Mouse (Mus musculus): ENCODE results near the gene Plxnb1. TPM values are rescaled to one million over a fixed set of nuclear protein-coding genes. Genes with fewer than 3 reads are reported as not detected.

Gene Plxnb1
- polyA plus RNA-seq, 1 experiment: 82.1 TPM

GRCm38 (mm10) chr9:109073661-109074573 is 21.3 kb upstream of the Plxnb1 start, which contains the start of gene Atrip:
TSS of gene Atrip (minus strand) at chr9:109074124.
- peak; percentile 98 for DNase-seq (ENCODE audit: low read depth)
- TF ChIP-seq CTCF (IDR thresholded peaks at IDR 0.05; ENCODE audit: borderline replicate concordance, extremely low read depth, insufficient read depth, insufficient read length): no peak
- no peak; the same call in 1 of the 2 replicates for TF ChIP-seq POLR2A (IDR thresholded peaks at IDR 0.05; ENCODE audit: borderline replicate concordance, extremely low read depth, insufficient read depth, insufficient read length, poor library complexity, severe bottlenecking)

GRCm38 (mm10) chr9:109080516-109080915 is 14.7 kb upstream of the Plxnb1 start:
- DNase-seq (ENCODE audit: low read depth): no peak
- TF ChIP-seq POLR2A (IDR thresholded peaks at IDR 0.05; ENCODE audit: borderline replicate concordance, extremely low read depth, insufficient read depth, insufficient read length, poor library complexity, severe bottlenecking): no peak
- no peak for TF ChIP-seq CTCF (IDR thresholded peaks at IDR 0.05; ENCODE audit: borderline replicate concordance, extremely low read depth, insufficient read depth, insufficient read length)

- no peak for TF ChIP-seq CTCF (IDR thresholded peaks at IDR 0.05; ENCODE audit: borderline replicate concordance, extremely low read depth, insufficient read depth, insufficient read length)
- no peak for TF ChIP-seq POLR2A (IDR thresholded peaks at IDR 0.05; ENCODE audit: borderline replicate concordance, extremely low read depth, insufficient read depth, insufficient read length, poor library complexity, severe bottlenecking)
- no peak for DNase-seq (ENCODE audit: low read depth)
Measured at GRCm38 (mm10) chr9:109081749-109082123, 13.5 kb upstream of the Plxnb1 start.

- DNase-seq (ENCODE audit: low read depth): peak; percentile 97
- TF ChIP-seq POLR2A (IDR thresholded peaks at IDR 0.05; ENCODE audit: borderline replicate concordance, extremely low read depth, insufficient read depth, insufficient read length, poor library complexity, severe bottlenecking) (peak; percentile 56; the same call in 1 of the 2 replicates), CTCF (IDR thresholded peaks at IDR 0.05; ENCODE audit: borderline replicate concordance, extremely low read depth, insufficient read depth, insufficient read length) (no peak)
Measured at GRCm38 (mm10) chr9:109082124-109082800, 12.9 kb upstream of the Plxnb1 start, which contains the start of the genes Ccdc51 and Tma7. TSS of gene Ccdc51 (plus strand) at chr9:109082493. TSS of gene Tma7 (minus strand) at chr9:109082587.

GRCm38 (mm10) chr9:109084922-109085321 is 10.3 kb upstream of the Plxnb1 start:
- DNase-seq (ENCODE audit: low read depth): peak; percentile 78
- TF ChIP-seq POLR2A (IDR thresholded peaks at IDR 0.05; ENCODE audit: borderline replicate concordance, extremely low read depth, insufficient read depth, insufficient read length, poor library complexity, severe bottlenecking) (no peak), CTCF (IDR thresholded peaks at IDR 0.05; ENCODE audit: borderline replicate concordance, extremely low read depth, insufficient read depth, insufficient read length) (peak; percentile 60; the same call in 1 of the 2 replicates)

- no peak for TF ChIP-seq POLR2A (IDR thresholded peaks at IDR 0.05; ENCODE audit: borderline replicate concordance, extremely low read depth, insufficient read depth, insufficient read length, poor library complexity, severe bottlenecking)
- peak; percentile 69; the same call in 1 of the 2 replicates for TF ChIP-seq CTCF (IDR thresholded peaks at IDR 0.05; ENCODE audit: borderline replicate concordance, extremely low read depth, insufficient read depth, insufficient read length)
- peak; percentile 68 for DNase-seq (ENCODE audit: low read depth)
Measured at GRCm38 (mm10) chr9:109087987-109088386, 7.2 kb upstream of the Plxnb1 start.

GRCm38 (mm10) chr9:109090446-109090845 is 4.7 kb upstream of the Plxnb1 start:
- no peak for TF ChIP-seq CTCF (IDR thresholded peaks at IDR 0.05; ENCODE audit: borderline replicate concordance, extremely low read depth, insufficient read depth, insufficient read length)
- TF ChIP-seq POLR2A (IDR thresholded peaks at IDR 0.05; ENCODE audit: borderline replicate concordance, extremely low read depth, insufficient read depth, insufficient read length, poor library complexity, severe bottlenecking): no peak

GRCm38 (mm10) chr9:109091802-109092201 is 3.4 kb upstream of the Plxnb1 start:
- TF ChIP-seq CTCF (IDR thresholded peaks at IDR 0.05; ENCODE audit: borderline replicate concordance, extremely low read depth, insufficient read depth, insufficient read length) (no peak), POLR2A (IDR thresholded peaks at IDR 0.05; ENCODE audit: borderline replicate concordance, extremely low read depth, insufficient read depth, insufficient read length, poor library complexity, severe bottlenecking) (no peak)

More at GRCm38 (mm10) chr9:109090446-109090845, 4.7 kb upstream of the Plxnb1 start:
- peak; percentile 55 for DNase-seq (ENCODE audit: low read depth)

GRCm38 (mm10) chr9:109092799-109093198 is 2.4 kb upstream of the Plxnb1 start:
- TF ChIP-seq CTCF (IDR thresholded peaks at IDR 0.05; ENCODE audit: borderline replicate concordance, extremely low read depth, insufficient read depth, insufficient read length) (no peak), POLR2A (IDR thresholded peaks at IDR 0.05; ENCODE audit: borderline replicate concordance, extremely low read depth, insufficient read depth, insufficient read length, poor library complexity, severe bottlenecking) (no peak)

More at GRCm38 (mm10) chr9:109091802-109092201, 3.4 kb upstream of the Plxnb1 start:
- no peak for DNase-seq (ENCODE audit: low read depth)

GRCm38 (mm10) chr9:109093786-109094552 is 1.2 kb upstream of the Plxnb1 start:
- DNase-seq (ENCODE audit: low read depth): peak; percentile 9

More at GRCm38 (mm10) chr9:109092799-109093198, 2.4 kb upstream of the Plxnb1 start:
- no peak for DNase-seq (ENCODE audit: low read depth)

More at GRCm38 (mm10) chr9:109093786-109094552, 1.2 kb upstream of the Plxnb1 start:
- TF ChIP-seq POLR2A (IDR thresholded peaks at IDR 0.05; ENCODE audit: borderline replicate concordance, extremely low read depth, insufficient read depth, insufficient read length, poor library complexity, severe bottlenecking) (no peak), CTCF (IDR thresholded peaks at IDR 0.05; ENCODE audit: borderline replicate concordance, extremely low read depth, insufficient read depth, insufficient read length) (no peak)

Data from brain, embryonic 14.5 days (tissue).